Mouse (Mus musculus) splenic B cell, adult 2 months (primary cell): ENCODE measurements around the gene Gm5141.
"Not testable (repeated sequence)": the region's sequence is repeated elsewhere in the genome, so short reads cannot be mapped to it uniquely, and the experiment has no call there.

Source experiments
- DNase-seq: peaks from one replicate; pipeline ENCODE4 v3.0.0-alpha.2; 2011; ENCODE audit warnings: low read depth, low spot score
- H3K27me3 ChIP-seq: 2 replicates; pipeline ENCODE4 v1.6.1; 2012; ENCODE audit warnings: mild to moderate bottlenecking, low read length, moderate library complexity, mixed read lengths; ENCODE audit not compliant: control insufficient read depth, poor library complexity, insufficient read depth, severe bottlenecking
- H3K36me3 ChIP-seq: 2 replicates; pipeline ENCODE4 v1.6.1; 2012; ENCODE audit warnings: mild to moderate bottlenecking, low read length, moderate library complexity, mixed read lengths; ENCODE audit not compliant: control insufficient read depth, poor library complexity, insufficient read depth, severe bottlenecking

Gene Gm5141

DNA sequence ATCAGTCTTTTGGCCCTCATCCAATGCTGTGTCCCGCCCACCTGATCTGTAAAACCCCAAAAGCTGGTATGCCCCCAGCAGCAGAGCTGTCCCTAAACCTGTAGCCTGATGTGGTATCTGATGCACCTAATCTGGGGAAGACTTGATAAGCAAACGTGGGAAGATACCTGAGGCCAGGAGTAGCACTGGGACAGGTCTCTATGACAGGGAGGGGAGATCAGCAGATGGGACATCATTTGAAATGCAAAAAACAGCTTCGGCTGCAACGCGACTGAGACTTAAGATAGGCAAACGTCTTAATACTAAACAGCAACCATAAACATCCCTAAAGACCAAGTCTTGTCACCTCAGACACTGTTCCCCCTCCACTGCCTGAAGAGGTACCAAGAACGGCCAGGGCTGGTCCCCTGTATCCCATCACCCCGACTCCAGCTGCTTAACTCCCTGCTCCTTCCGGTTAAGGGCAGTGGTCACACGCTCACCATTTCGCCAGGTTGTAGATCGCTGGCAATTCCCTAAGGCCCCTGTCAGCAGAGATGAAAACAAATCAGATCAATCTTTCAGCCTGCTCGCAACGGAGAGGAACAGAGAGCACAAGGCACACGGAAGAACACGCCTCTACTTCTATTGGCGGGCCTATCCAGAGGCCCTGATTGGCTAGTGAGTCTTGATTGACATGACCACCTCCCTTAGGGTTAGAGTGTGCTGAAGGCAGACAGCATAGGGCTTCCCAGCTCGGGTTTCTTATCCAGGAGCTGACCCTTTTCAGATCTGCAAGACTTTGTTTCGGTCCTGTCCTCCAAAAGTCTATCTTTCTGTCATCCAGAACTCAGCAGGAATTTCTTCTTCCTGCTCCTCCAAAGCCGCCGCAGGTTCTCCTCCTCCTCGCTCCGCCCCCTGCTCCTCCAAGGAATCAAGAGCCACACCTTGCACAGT lies at the start of gene Gm5141:
Gene Gm5141 (minus strand): TSS at position 610 of the 936 bp plus-strand sequence.
- not testable (repeated sequence) for H3K27me3 ChIP-seq
- peak; percentile 62 for DNase-seq

DNA sequence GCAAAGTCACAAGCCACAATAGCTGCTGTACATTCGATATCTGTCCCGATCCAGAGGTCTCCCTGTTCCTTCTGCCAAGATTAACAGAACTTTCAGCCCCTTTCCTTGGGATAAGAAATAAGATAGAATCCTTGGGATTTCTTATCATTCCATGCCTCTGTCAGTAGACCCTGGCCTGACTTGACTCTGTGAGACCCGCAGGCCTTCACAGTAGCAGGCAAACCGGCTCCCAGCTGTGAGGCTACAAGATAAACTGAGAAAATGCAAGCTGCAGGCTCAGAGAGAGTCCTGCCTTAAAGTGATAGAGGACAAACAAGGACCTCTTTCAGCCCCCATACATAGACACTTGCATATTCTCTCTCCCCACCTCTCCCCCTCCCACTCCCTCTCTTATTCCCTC lies 47.7 kb upstream of the Gm5141 start:
- H3K27me3 ChIP-seq: no peaks in the 10 kb centered on the region
- no peak for DNase-seq
- no peaks in the 10 kb centered on the region for H3K36me3 ChIP-seq

More for the DNA sequence above, at the start of gene Gm5141:
- not testable (repeated sequence) for H3K36me3 ChIP-seq

DNA sequence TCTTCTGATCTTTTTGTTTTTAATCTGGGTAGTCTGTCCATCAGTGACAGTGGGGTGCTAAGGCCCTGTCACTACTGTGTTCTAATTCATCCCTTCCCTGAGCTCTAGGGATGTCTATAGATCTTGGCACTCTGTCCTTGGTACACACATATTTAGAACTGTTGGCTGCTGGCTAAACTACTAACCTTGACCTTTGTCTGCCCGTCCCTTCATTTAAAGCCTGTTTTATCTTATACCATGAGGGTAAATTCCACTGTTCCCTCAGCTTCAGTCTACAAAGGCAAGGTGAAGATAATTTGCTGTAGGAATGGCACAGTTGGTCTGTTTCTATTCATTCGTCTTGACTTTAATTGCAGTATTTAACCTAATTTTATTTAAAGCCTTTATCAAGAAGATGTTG lies 46.6 kb upstream of the Gm5141 start:
- no peak for DNase-seq
- no peaks in the 10 kb centered on the region for H3K27me3 ChIP-seq
- H3K36me3 ChIP-seq: no peaks in the 10 kb centered on the region

DNA sequence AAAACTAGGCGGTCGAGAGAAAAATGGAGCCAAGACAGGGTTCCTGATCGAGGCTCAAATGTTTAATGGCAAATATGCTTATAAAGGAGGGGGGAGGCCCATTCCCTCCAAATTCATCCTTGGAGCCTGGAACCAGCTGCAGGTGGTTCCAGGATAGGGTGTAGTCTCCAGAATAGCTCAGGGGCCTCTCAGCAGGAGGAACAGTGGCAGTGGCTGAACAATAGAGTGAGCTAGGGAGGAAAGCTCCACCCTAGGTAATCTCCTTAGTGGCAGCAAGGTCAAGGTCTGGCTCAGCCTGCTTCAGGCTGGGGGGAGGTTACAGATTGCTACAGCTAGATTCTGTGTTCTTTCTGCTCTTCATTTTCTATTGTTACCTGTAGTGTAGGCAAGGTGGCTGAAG lies 30.1 kb upstream of the Gm5141 start:
- H3K36me3 ChIP-seq, H3K27me3 ChIP-seq, DNase-seq: not testable (repeated sequence)

DNA sequence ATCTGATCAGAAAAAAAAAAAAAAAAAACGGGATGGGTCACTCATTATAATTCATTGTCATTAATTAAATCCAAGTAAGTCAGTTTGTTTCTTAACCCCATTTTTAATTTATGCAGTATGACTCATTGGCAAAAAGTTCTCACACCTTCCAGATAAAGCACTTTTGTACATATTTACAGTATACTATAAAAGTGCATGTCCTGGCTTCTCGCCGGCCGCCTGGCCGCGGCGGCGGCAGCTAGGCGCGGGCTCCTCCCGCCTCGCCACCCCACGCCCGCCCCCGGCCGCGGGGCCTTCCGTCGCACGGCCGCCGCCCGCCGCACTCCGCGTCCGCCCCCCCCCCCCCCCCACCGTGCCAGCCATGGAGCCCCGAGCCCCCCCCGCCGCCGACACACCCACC lies 27.1 kb upstream of the Gm5141 start:
- no peak for DNase-seq
- no peaks in the 10 kb centered on the region for H3K36me3 ChIP-seq
- no peaks in the 10 kb centered on the region for H3K27me3 ChIP-seq

DNA sequence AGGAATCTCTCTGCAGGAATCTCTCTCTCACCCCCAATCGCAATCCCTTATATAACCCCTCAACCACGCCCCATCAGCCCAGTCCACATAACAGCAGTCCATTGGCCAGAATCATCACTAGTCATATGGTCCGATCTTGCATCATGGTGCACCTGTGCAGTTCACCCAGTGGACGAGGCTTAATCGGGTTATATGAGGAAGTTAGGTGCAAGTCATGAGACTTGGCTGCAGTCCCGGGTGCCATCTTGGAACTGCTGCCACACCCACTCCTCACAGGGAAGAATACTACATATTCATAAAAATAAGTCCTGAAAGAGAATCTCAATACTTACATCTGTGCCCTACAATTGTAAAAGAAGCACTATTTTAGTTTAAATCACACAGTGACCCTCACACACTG lies 22.4 kb upstream of the Gm5141 start:
- not testable (repeated sequence) for H3K27me3 ChIP-seq, DNase-seq, H3K36me3 ChIP-seq

DNA sequence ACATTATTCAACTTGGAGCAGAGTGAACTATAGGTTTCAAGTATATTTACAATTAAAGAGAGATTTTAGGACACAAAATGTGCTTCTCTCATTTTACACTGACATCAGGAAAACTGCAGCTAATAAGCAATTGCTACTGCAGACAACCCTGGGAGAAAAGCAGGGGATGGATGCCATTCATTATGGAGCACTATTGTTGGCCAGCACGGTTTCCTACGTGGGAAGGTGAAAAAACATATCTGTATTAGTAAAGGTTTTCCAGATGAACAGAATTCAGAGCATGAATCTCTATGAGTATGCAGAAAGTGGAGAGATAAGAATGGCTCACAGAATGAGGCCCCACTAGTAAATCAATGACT lies 506 bp upstream of the Gm5141 start:
- not testable (repeated sequence) for H3K27me3 ChIP-seq, DNase-seq, H3K36me3 ChIP-seq

DNA sequence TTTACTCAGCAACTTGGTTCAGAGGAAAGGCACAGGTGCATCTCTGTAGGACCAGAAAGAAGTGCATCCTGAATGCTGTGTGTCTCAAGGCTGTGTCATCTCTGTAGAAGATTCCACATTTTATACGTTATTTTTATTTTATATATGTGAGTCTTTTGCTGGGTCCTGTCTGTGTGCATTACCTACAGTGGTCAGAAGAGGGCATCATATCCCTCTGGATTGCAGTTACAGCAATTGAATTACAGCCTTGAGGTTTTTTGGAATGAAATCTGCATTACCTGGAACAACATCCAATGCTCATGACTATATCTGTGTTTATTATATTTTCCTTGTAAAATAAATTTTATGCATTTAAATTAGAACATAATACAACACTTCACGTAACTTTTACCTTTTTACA lies 21.8 kb downstream of the Gm5141 start:
- DNase-seq: peak; percentile 71
- H3K27me3 ChIP-seq, H3K36me3 ChIP-seq: not testable (repeated sequence)

DNA sequence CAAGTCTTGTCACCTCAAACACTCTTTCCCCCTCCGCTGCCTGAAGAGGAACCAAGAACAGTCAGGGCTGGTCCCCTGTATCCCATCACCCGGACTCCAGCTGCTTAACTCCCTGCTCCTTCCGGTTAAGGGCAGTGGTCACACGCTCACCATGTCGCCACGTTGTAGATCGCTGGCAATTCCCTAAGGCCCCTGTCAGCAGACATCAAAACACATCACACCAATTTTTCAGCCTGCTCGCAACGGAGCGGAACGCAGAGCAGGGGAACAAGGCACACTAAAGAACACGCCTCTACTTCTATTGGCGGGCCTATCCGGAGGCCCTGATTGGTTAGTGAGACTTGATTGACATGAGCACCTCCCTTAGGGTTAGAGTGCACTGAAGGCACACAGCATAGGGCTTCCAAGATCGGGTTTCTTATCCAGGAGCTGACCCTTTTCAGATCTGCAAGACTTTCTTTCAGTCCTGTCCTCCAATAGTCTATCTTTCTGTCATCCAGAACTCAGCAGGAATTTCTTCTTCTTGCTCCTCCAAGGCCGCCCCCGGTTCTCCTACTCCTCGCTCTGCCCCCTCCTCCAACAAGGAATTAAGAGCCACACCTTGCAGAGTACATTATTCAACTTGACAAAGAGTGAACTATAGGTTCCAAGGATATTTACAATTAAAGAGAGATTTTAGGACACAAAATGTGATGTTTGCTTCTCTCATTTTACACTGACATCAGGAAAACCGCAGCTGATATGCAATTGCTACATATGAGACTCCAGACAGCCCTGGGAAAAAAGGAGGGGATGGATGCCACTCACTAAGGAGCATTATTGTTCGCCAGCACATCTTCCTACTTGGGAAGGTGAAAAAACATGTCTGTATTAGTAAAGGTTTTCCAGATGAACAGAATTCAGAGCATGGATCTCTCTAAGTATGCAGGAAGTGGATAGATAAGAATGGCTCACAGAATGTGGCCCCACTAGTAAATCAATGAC lies 24.9 kb downstream of the Gm5141 start, which contains the start of gene Platr25:
Gene Platr25 (minus strand): TSS at position 278 of the 984 bp plus-strand sequence.
- H3K36me3 ChIP-seq, H3K27me3 ChIP-seq: not testable (repeated sequence)
- peak; percentile 87 for DNase-seq

DNA sequence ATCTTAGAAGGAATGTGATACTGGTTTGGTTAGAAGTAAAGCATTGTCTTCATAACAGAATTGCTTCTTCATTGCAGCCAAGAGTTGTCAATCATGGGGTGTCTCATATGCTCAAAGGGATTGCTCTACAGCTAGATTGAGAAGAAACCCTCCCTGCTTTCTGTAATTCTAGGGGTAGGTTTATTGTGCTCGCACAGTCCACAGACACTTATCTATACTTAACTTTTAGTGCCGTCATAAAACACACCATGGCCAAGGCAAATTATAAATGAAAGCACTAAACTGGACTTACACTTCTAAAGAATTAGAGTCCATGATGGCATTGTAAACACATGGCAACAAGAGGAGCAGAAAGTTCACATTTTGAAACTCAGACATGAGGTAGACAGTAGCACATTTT lies 52.3 kb downstream of the Gm5141 start:
- no peak for DNase-seq
- no peaks in the 10 kb centered on the region for H3K27me3 ChIP-seq
- no peaks in the 10 kb centered on the region for H3K36me3 ChIP-seq
